In the genomic region with DNA sequence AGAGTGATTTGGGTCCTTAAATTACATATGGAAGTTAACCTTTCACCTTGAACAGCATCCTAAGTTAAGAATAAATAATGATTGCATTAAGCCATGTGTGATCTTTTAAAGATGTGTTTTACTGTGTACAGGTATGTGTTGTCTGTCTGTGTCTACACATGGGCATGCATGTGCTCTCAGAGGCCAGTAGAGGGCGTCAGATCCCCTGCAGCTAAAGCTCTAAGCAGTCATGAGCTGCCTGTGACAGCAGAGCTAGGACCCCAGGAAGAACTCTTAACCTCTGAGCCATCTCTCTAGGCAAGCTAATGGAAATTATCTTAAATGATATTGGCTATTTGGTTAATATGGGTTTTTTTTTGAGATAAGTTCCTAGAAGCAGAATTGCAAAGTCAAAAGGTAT, we compare ENCODE assay signal across 10 mouse cellular contexts.
DNase-seq lines count a peak whose midpoint lies in the region; ATAC-seq and TF ChIP-seq lines count a peak whose summit lies in the region.
"Had no signal": no experiment of that assay in that cellular context is flagged by ENCODE, and none has a peak within 500 bp of the region (broad histone marks: within the 10 kb centered on the region; RNA-seq: fewer than 3 reads in every experiment).

No protein-coding gene starts in this region.

- peak; percentile 64 for TF ChIP-seq CTCF in heart, adult 2 months (IDR thresholded peaks at IDR 0.05)
- peak; percentile 62 for TF ChIP-seq CTCF in lung, postnatal 0 days (IDR thresholded peaks at IDR 0.05)
- TF ChIP-seq CTCF in brain, embryonic 14.5 days (IDR thresholded peaks at IDR 0.05; ENCODE audit: borderline replicate concordance, extremely low read depth, insufficient read depth, insufficient read length) = peak; percentile 41; the same call in 1 of the 2 replicates
- TF ChIP-seq CTCF in stomach, postnatal 0 days (IDR thresholded peaks at IDR 0.05; ENCODE audit: low read depth) = peak; percentile 71

- H3K27me3 ChIP-seq in heart, adult 2 months (ENCODE audit: control insufficient read depth, insufficient read depth, low read length) = 0 out of 2 replicates have a peak, but pooled peaks cover 1% of the 10 kb centered on the region
- H3K27me3 ChIP-seq in lung, postnatal 0 days (replicated peaks; ENCODE audit: insufficient read depth, low read length) = no peaks in the 10 kb centered on the region
- no peaks in the 10 kb centered on the region for H3K27me3 ChIP-seq in stomach, postnatal 0 days (ENCODE audit: control insufficient read depth, insufficient read depth, low read length)

- intact Hi-C loops in heart, adult 2 months (cut with DNase I) = no loop called here
- intact Hi-C loops in heart, postnatal 10 days (cut with DNase I) = loop anchor here (5.0 kb wide), 3 partner anchors 37 to 142 kb away; no protein-coding TSS in a partner anchor

- no peak for TF ChIP-seq EP300 in heart, adult 2 months (IDR thresholded peaks at IDR 0.05; ENCODE audit: insufficient read depth, low read depth, low read length)
- TF ChIP-seq EP300 in lung, postnatal 0 days (IDR thresholded peaks at IDR 0.05) = no peak
- no peak for TF ChIP-seq EP300 in stomach, postnatal 0 days (optimal IDR thresholded peaks at IDR 0.05)

- no peaks in the 10 kb centered on the region for H3K9me3 ChIP-seq in lung, postnatal 0 days (ENCODE audit: low read length)
- no peaks in the 10 kb centered on the region for H3K9me3 ChIP-seq in stomach, postnatal 0 days (ENCODE audit: control insufficient read depth, low read length)

- no peak for DNase-seq in heart, adult 2 months
- no peak for DNase-seq in heart, postnatal 10 days
- no peak for DNase-seq in lung, postnatal 0 days (ENCODE audit: low spot score)
- no peak for DNase-seq in lung, postnatal 10 days
- DNase-seq in brain, embryonic 14.5 days (ENCODE audit: low read depth) = no peak
- DNase-seq in stomach, postnatal 0 days (ENCODE audit: low spot score) = no peak
- DNase-seq in gastrocnemius, adult 8-10 months (ENCODE audit: low spot score in 2 of 2) = no peak
- DNase-seq in layer of hippocampus, adult 18-20 months (ENCODE audit: low spot score in 2 of 2) = no peak
- DNase-seq: cerebellum, postnatal 25 days had no signal

- H3K36me3 ChIP-seq in heart, adult 2 months (ENCODE audit: control insufficient read depth, insufficient read depth, low read length) = no peaks in the 10 kb centered on the region
- H3K36me3 ChIP-seq in lung, postnatal 0 days (ENCODE audit: insufficient read depth, low read length) = no peaks in the 10 kb centered on the region
- no peaks in the 10 kb centered on the region for H3K36me3 ChIP-seq in stomach, postnatal 0 days (ENCODE audit: control insufficient read depth, insufficient read depth, low read length)

- no peak overlapping the region for H3K27ac ChIP-seq in heart, adult 2 months
- H3K27ac ChIP-seq in lung, postnatal 0 days (ENCODE audit: low read length) = no peak overlapping the region
- H3K27ac ChIP-seq in stomach, postnatal 0 days (replicated peaks) = no peak overlapping the region

- no peak for TF ChIP-seq POLR2A in heart, adult 2 months (IDR thresholded peaks at IDR 0.05; ENCODE audit: insufficient read depth, low read depth, low read length)
- TF ChIP-seq POLR2A in brain, embryonic 14.5 days (IDR thresholded peaks at IDR 0.05; ENCODE audit: borderline replicate concordance, extremely low read depth, insufficient read depth, insufficient read length, poor library complexity, severe bottlenecking) = no peak

- no peak for ATAC-seq in lung, postnatal 0 days
- ATAC-seq in stomach, postnatal 0 days (ENCODE audit: low FRiP score, low TSS enrichment) = no peak
- ATAC-seq: forebrain, embryonic 16.5 days had no signal

- H3K4me1 ChIP-seq in heart, adult 2 months (ENCODE audit: control insufficient read depth, insufficient read depth, low read length) = peaks cover 3% of the 10 kb centered on the region
- no peaks in the 10 kb centered on the region for H3K4me1 ChIP-seq in lung, postnatal 0 days (ENCODE audit: insufficient read depth, low read depth, low read length)
- H3K4me1 ChIP-seq in stomach, postnatal 0 days (replicated peaks; ENCODE audit: control insufficient read depth, insufficient read depth) = no peaks in the 10 kb centered on the region

- H3K9ac ChIP-seq in heart, adult 2 months (ENCODE audit: low read depth, low read length) = no peak overlapping the region
- no peak overlapping the region for H3K9ac ChIP-seq in lung, postnatal 0 days (replicated peaks; ENCODE audit: low read depth)
- no peak overlapping the region for H3K9ac ChIP-seq in stomach, postnatal 0 days (ENCODE audit: low read length)

- no peak overlapping the region for H3K4me2 ChIP-seq in lung, postnatal 0 days (replicated peaks; ENCODE audit: low read depth, low read length)
- no peak overlapping the region for H3K4me2 ChIP-seq in stomach, postnatal 0 days (replicated peaks; ENCODE audit: low read depth)

- 44% methylated on average over 1 of the region's 1 CpGs for WGBS in heart, adult 2 months
- WGBS in lung, postnatal 0 days = 23% methylated on average over 1 of the region's 1 CpGs
- WGBS in stomach, postnatal 0 days = 21% methylated on average over 1 of the region's 1 CpGs

- no peaks in the 10 kb centered on the region for H3K79me2 ChIP-seq in heart, adult 2 months (replicated peaks; ENCODE audit: control insufficient read depth, insufficient read depth, low read length)

- H3K4me3 ChIP-seq in heart, adult 2 months = no peak overlapping the region
- H3K4me3 ChIP-seq in lung, postnatal 0 days (ENCODE audit: low read depth, low read length) = no peak overlapping the region
- no peak overlapping the region for H3K4me3 ChIP-seq in stomach, postnatal 0 days (ENCODE audit: low read depth, low read length)
